Mouse (Mus musculus): ENCODE results near the gene Plppr1. TPM values are rescaled to one million over a fixed set of nuclear protein-coding genes. Genes with fewer than 3 reads are reported as not detected.

Gene Plppr1
- polyA plus RNA-seq, 1 experiment, result not detected

GRCm38 (mm10) chr4:49178891-49179290 is 119.8 kb downstream of the Plppr1 start:
- 76% methylated on average over 3 of the region's 3 CpGs for WGBS
- TF ChIP-seq POLR2A (IDR thresholded peaks at IDR 0.05; ENCODE audit: borderline replicate concordance, control insufficient read depth, low read depth, low read length) (no peak), CTCF (IDR thresholded peaks at IDR 0.05; ENCODE audit: control insufficient read depth, insufficient read depth, low read length) (no peak)
- no peak overlapping the region for H3K27ac ChIP-seq (ENCODE audit: control insufficient read depth, insufficient read depth, low read depth, low read length, poor library complexity)
- H3K4me1 ChIP-seq (ENCODE audit: control insufficient read depth, insufficient read depth, low read length), result no peaks in the 10 kb centered on the region
- H3K4me3 ChIP-seq (replicated peaks; ENCODE audit: control insufficient read depth, low read depth, low read length), result no peak overlapping the region

GRCm38 (mm10) chr4:49179471-49180181 is 120.6 kb downstream of the Plppr1 start:
- no peaks in the 10 kb centered on the region for H3K4me1 ChIP-seq (ENCODE audit: control insufficient read depth, insufficient read depth, low read length)
- no peak overlapping the region for H3K27ac ChIP-seq (ENCODE audit: control insufficient read depth, insufficient read depth, low read depth, low read length, poor library complexity)
- 74% methylated on average over 2 of the region's 2 CpGs for WGBS
- no peak overlapping the region for H3K4me3 ChIP-seq (replicated peaks; ENCODE audit: control insufficient read depth, low read depth, low read length)
- no peak for TF ChIP-seq CTCF (IDR thresholded peaks at IDR 0.05; ENCODE audit: control insufficient read depth, insufficient read depth, low read length)
- TF ChIP-seq POLR2A (IDR thresholded peaks at IDR 0.05; ENCODE audit: borderline replicate concordance, control insufficient read depth, low read depth, low read length), result no peak

- no peak overlapping the region for H3K27ac ChIP-seq (ENCODE audit: control insufficient read depth, insufficient read depth, low read depth, low read length, poor library complexity)
- H3K4me3 ChIP-seq (replicated peaks; ENCODE audit: control insufficient read depth, low read depth, low read length), result no peak overlapping the region
- TF ChIP-seq CTCF (IDR thresholded peaks at IDR 0.05; ENCODE audit: control insufficient read depth, insufficient read depth, low read length) (no peak), POLR2A (IDR thresholded peaks at IDR 0.05; ENCODE audit: borderline replicate concordance, control insufficient read depth, low read depth, low read length) (no peak)
- 84% methylated on average over 3 of the region's 3 CpGs for WGBS
- no peaks in the 10 kb centered on the region for H3K4me1 ChIP-seq (ENCODE audit: control insufficient read depth, insufficient read depth, low read length)
Observed at GRCm38 (mm10) chr4:49189991-49190526, 131.0 kb downstream of the Plppr1 start.

- WGBS, result 19% methylated on average over 8 of the region's 8 CpGs
- H3K4me3 ChIP-seq (replicated peaks; ENCODE audit: control insufficient read depth, low read depth, low read length), result no peak overlapping the region
- H3K4me1 ChIP-seq (ENCODE audit: control insufficient read depth, insufficient read depth, low read length), result no peaks in the 10 kb centered on the region; the same call in 1 of the 2 replicates
- TF ChIP-seq POLR2A (IDR thresholded peaks at IDR 0.05; ENCODE audit: borderline replicate concordance, control insufficient read depth, low read depth, low read length), result no peak
- no peak for TF ChIP-seq CTCF (IDR thresholded peaks at IDR 0.05; ENCODE audit: control insufficient read depth, insufficient read depth, low read length)
- H3K27ac ChIP-seq (ENCODE audit: control insufficient read depth, insufficient read depth, low read depth, low read length, poor library complexity), result no peak overlapping the region
Observed at GRCm38 (mm10) chr4:49197125-49197747, 138.2 kb downstream of the Plppr1 start.

- H3K27ac ChIP-seq (ENCODE audit: control insufficient read depth, insufficient read depth, low read depth, low read length, poor library complexity), result no peak overlapping the region
- H3K4me3 ChIP-seq (replicated peaks; ENCODE audit: control insufficient read depth, low read depth, low read length), result no peak overlapping the region
- H3K4me1 ChIP-seq (ENCODE audit: control insufficient read depth, insufficient read depth, low read length), result no peaks in the 10 kb centered on the region
- WGBS, result 83% methylated on average over 1 of the region's 1 CpGs
- TF ChIP-seq POLR2A (IDR thresholded peaks at IDR 0.05; ENCODE audit: borderline replicate concordance, control insufficient read depth, low read depth, low read length) (no peak), CTCF (IDR thresholded peaks at IDR 0.05; ENCODE audit: control insufficient read depth, insufficient read depth, low read length) (no peak)
Observed at GRCm38 (mm10) chr4:49210457-49210856, 151.4 kb downstream of the Plppr1 start.

- no peak overlapping the region for H3K4me3 ChIP-seq (replicated peaks; ENCODE audit: control insufficient read depth, low read depth, low read length)
- no peak for TF ChIP-seq CTCF (IDR thresholded peaks at IDR 0.05; ENCODE audit: control insufficient read depth, insufficient read depth, low read length)
- no peak for TF ChIP-seq POLR2A (IDR thresholded peaks at IDR 0.05; ENCODE audit: borderline replicate concordance, control insufficient read depth, low read depth, low read length)
- 63% methylated on average over 5 of the region's 5 CpGs for WGBS
- H3K27ac ChIP-seq (ENCODE audit: control insufficient read depth, insufficient read depth, low read depth, low read length, poor library complexity), result no peak overlapping the region
- no peaks in the 10 kb centered on the region for H3K4me1 ChIP-seq (ENCODE audit: control insufficient read depth, insufficient read depth, low read length)
Observed at GRCm38 (mm10) chr4:49211582-49211981, 152.5 kb downstream of the Plppr1 start.

GRCm38 (mm10) chr4:49212616-49213544 is 153.8 kb downstream of the Plppr1 start:
- H3K4me3 ChIP-seq (replicated peaks; ENCODE audit: control insufficient read depth, low read depth, low read length), result no peak overlapping the region
- TF ChIP-seq CTCF (IDR thresholded peaks at IDR 0.05; ENCODE audit: control insufficient read depth, insufficient read depth, low read length) (no peak), POLR2A (IDR thresholded peaks at IDR 0.05; ENCODE audit: borderline replicate concordance, control insufficient read depth, low read depth, low read length) (no peak)

More at GRCm38 (mm10) chr4:49212616-49213544, 153.8 kb downstream of the Plppr1 start:
- Histone ChIP-seq H3K4me1 (ENCODE audit: control insufficient read depth, insufficient read depth, low read length) (no peaks in the 10 kb centered on the region), H3K27ac (ENCODE audit: control insufficient read depth, insufficient read depth, low read depth, low read length, poor library complexity) (no peak overlapping the region)
- WGBS, result 83% methylated on average over 11 of the region's 11 CpGs

Data from bone marrow, adult 2 months (tissue).